Mouse (Mus musculus) G1E-ER4 (cell line): Measurements from ENCODE around the gene Yif1b. TPM values are rescaled to one million over a fixed set of nuclear protein-coding genes. Genes with fewer than 3 reads are reported as not detected.

Experiments
- GATA1 ChIP-seq: IDR thresholded peaks from one replicate; pipeline ENCODE4 v1.8.0; 2012; ENCODE audit warnings: low read length, inconsistent platforms
- polyA plus RNA-seq: library from polyadenylated mRNA; stranded (reverse); fragments of >175 nt; gene quantifications from 2 replicates; pipeline ENCODE4 v1.2.3, GENCODE M21; 2012

Gene Yif1b
- polyA plus RNA-seq, 1 experiment, result 342 TPM

- no peak for TF ChIP-seq GATA1
Observed at GRCm38 (mm10) chr7:29270445-29270844, 32.3 kb downstream of the Yif1b start.

GRCm38 (mm10) chr7:29271687-29272465 is 33.7 kb downstream of the Yif1b start:
- no peak for TF ChIP-seq GATA1

- no peak for TF ChIP-seq GATA1
Observed at GRCm38 (mm10) chr7:29276715-29277114, 38.6 kb downstream of the Yif1b start.

- no peak for TF ChIP-seq GATA1
Observed at GRCm38 (mm10) chr7:29277510-29277909, 39.4 kb downstream of the Yif1b start.

GRCm38 (mm10) chr7:29279261-29279660 is 41.1 kb downstream of the Yif1b start:
- TF ChIP-seq GATA1, result no peak

- TF ChIP-seq GATA1, result no peak
Observed at GRCm38 (mm10) chr7:29279924-29280323, 41.8 kb downstream of the Yif1b start.

- no peak for TF ChIP-seq GATA1
Observed at GRCm38 (mm10) chr7:29280801-29281200, 42.7 kb downstream of the Yif1b start.

- TF ChIP-seq GATA1, result no peak
Observed at GRCm38 (mm10) chr7:29281201-29282073, 43.3 kb downstream of the Yif1b start, which contains the start of gene Spint2. Gene Spint2, minus strand, starts transcription at chr7:29281912.

- no peak for TF ChIP-seq GATA1
Observed at GRCm38 (mm10) chr7:29282074-29282554, 44.0 kb downstream of the Yif1b start.

- TF ChIP-seq GATA1, result no peak
Observed at GRCm38 (mm10) chr7:29283876-29284275, 45.7 kb downstream of the Yif1b start.

GRCm38 (mm10) chr7:29284523-29284922 is 46.4 kb downstream of the Yif1b start:
- TF ChIP-seq GATA1, result no peak

GRCm38 (mm10) chr7:29287481-29287880 is 49.4 kb downstream of the Yif1b start:
- TF ChIP-seq GATA1, result no peak

GRCm38 (mm10) chr7:29288079-29288478 is 50.0 kb downstream of the Yif1b start:
- no peak for TF ChIP-seq GATA1

- no peak for TF ChIP-seq GATA1
Observed at GRCm38 (mm10) chr7:29288942-29289638, 51.0 kb downstream of the Yif1b start, which contains the start of gene Ppp1r14a. Gene Ppp1r14a, plus strand, starts transcription at chr7:29289308.

- TF ChIP-seq GATA1, result no peak
Observed at GRCm38 (mm10) chr7:29289856-29290255, 51.7 kb downstream of the Yif1b start.
